Mouse (Mus musculus) MEL (cell line): ENCODE data around the gene Ank2. TPM values are rescaled to one million over a fixed set of nuclear protein-coding genes. Genes with fewer than 3 reads are reported as not detected.
A peak's percentile ranks its signal among the peaks of the same experiment; 100 is the strongest.

ENCODE experiments used
- DNase-seq: peaks from one replicate; pipeline ENCODE4 v3.0.0; 2011; ENCODE audit warnings: low read depth, low spot score
- H3K27ac ChIP-seq: 2 replicates; pipeline ENCODE4 v1.5.1; 2012; ENCODE audit warnings: low read depth, mild to moderate bottlenecking, control low read depth, low read length, moderate library complexity; ENCODE audit not compliant: control insufficient read depth
- H3K27me3 ChIP-seq, 2 experiments: fragments of 150-350 bp in 1 of 2; sonication (generic) in 1 of 2; 2 replicates each; pipeline ENCODE4 v1.6.1; 2012; ENCODE audit warnings: low read length in 2 of 2, mild to moderate bottlenecking in 2 of 2, improper control_type of control experiment in 1 of 2, moderate library complexity in 1 of 2; ENCODE audit not compliant: insufficient read depth in 2 of 2, control insufficient read depth in 1 of 2
- H3K36me3 ChIP-seq, 2 experiments: 2 replicates each; pipeline ENCODE4 v1.6.1; 2012 to 2014; ENCODE audit warnings: low read length in 2 of 2, improper control_type of control experiment in 1 of 2, inconsistent platforms in 1 of 2, mild to moderate bottlenecking in 1 of 2; ENCODE audit not compliant: insufficient read depth in 2 of 2, control insufficient read depth in 1 of 2
- H3K4me1 ChIP-seq, 2 experiments: fragments of 150-350 bp in 1 of 2; sonication (generic) in 1 of 2; 2 replicates each; pipeline ENCODE4 v1.6.1; 2012; ENCODE audit warnings: low read length in 2 of 2, improper control_type of control experiment in 1 of 2, mild to moderate bottlenecking in 1 of 2; ENCODE audit not compliant: insufficient read depth in 2 of 2, control insufficient read depth in 1 of 2
- H3K4me3 ChIP-seq, 2 experiments: fragments of 150-350 bp in 1 of 2; sonication (generic) in 1 of 2; 2 replicates each; pipeline ENCODE4 v1.5.1; 2012; ENCODE audit warnings: low read depth in 2 of 2, low read length in 2 of 2, mild to moderate bottlenecking in 2 of 2, moderate library complexity in 2 of 2, control low read depth in 1 of 2, improper control_type of control experiment in 1 of 2; ENCODE audit not compliant: control insufficient read depth in 1 of 2, insufficient read depth in 1 of 2
- H3K79me2 ChIP-seq: 2 replicates; pipeline ENCODE4 v1.6.1; 2012; ENCODE audit warnings: mild to moderate bottlenecking, low read length, moderate library complexity; ENCODE audit not compliant: control insufficient read depth, poor library complexity, insufficient read depth
- H3K9ac ChIP-seq: 2 replicates; pipeline ENCODE4 v1.6.1; 2012; ENCODE audit warnings: low read depth, mild to moderate bottlenecking, control low read depth, low read length, moderate library complexity; ENCODE audit not compliant: control insufficient read depth, poor library complexity, severe bottlenecking
- H3K9me3 ChIP-seq: fragments of 150-350 bp; sonication (generic); replicated peaks from 2 replicates; pipeline ENCODE4 v1.6.1; 2012; ENCODE audit warnings: mild to moderate bottlenecking, low read length, improper control_type of control experiment, moderate library complexity; ENCODE audit not compliant: insufficient read depth
- CHD1 ChIP-seq: IDR thresholded peaks from 2 replicates; pipeline ENCODE4 v1.6.1; 2012; ENCODE audit warnings: low read depth, mild to moderate bottlenecking, inconsistent platforms, low read length, improper control_type of control experiment
- E2F4 ChIP-seq: IDR thresholded peaks from 2 replicates; pipeline ENCODE4 v1.6.1; 2011; ENCODE audit warnings: low read depth, low read length, improper control_type of control experiment, borderline replicate concordance
- EP300 ChIP-seq, 2 experiments: IDR thresholded peaks; 2 replicates each; pipeline ENCODE4 v1.6.1; 2011; ENCODE audit warnings: improper control_type of control experiment in 2 of 2, low read length in 2 of 2, low read depth in 1 of 2, mild to moderate bottlenecking in 1 of 2
- ETS1 ChIP-seq: IDR thresholded peaks from 2 replicates; pipeline ENCODE4 v1.6.1; 2012; ENCODE audit warnings: low read depth, mild to moderate bottlenecking, inconsistent platforms, low read length, improper control_type of control experiment, moderate library complexity
- GABPA ChIP-seq: IDR thresholded peaks from 2 replicates; pipeline ENCODE4 v1.6.1; 2012; ENCODE audit warnings: low read depth, mild to moderate bottlenecking, inconsistent platforms, low read length, improper control_type of control experiment, moderate library complexity
- HCFC1 ChIP-seq: IDR thresholded peaks from 2 replicates; pipeline ENCODE4 v1.6.1; 2012; ENCODE audit warnings: low read depth, mild to moderate bottlenecking, inconsistent platforms, low read length, improper control_type of control experiment, moderate library complexity
- JUND ChIP-seq: IDR thresholded peaks from 2 replicates; pipeline ENCODE4 v1.6.1; 2011; ENCODE audit warnings: low read depth, mild to moderate bottlenecking, improper control_type of control experiment, low read length
- KAT2A ChIP-seq: conservative IDR thresholded peaks from 2 replicates; pipeline ENCODE4 v1.6.1; 2012; ENCODE audit warnings: low read depth, low read length, improper control_type of control experiment, inconsistent platforms
- MAFK ChIP-seq: IDR thresholded peaks from 2 replicates; pipeline ENCODE4 v1.6.1; 2011; ENCODE audit warnings: low read depth, mild to moderate bottlenecking, low read length, improper control_type of control experiment, borderline replicate concordance
- MYC ChIP-seq: IDR thresholded peaks from 2 replicates; pipeline ENCODE4 v1.6.1; 2011; ENCODE audit warnings: low read depth, mild to moderate bottlenecking, low read length, improper control_type of control experiment, moderate library complexity
- NELFE ChIP-seq: IDR thresholded peaks from 2 replicates; pipeline ENCODE4 v1.6.1; 2011; ENCODE audit warnings: low read depth, low read length, improper control_type of control experiment
- NRF1 ChIP-seq: IDR thresholded peaks from 2 replicates; pipeline ENCODE4 v1.6.1; 2014; ENCODE audit warnings: low read depth, mild to moderate bottlenecking, inconsistent platforms, low read length, improper control_type of control experiment, moderate library complexity; ENCODE audit not compliant: poor library complexity, insufficient read depth, severe bottlenecking
- POLR2A ChIP-seq, 2 experiments: IDR thresholded peaks; 2 replicates each; pipeline ENCODE4 v1.6.1; 2011 to 2012; ENCODE audit warnings: low read length in 2 of 2, mild to moderate bottlenecking in 2 of 2, control low read depth in 1 of 2, improper control_type of control experiment in 1 of 2, low read depth in 1 of 2, moderate library complexity in 1 of 2; ENCODE audit not compliant: control insufficient read depth in 1 of 2, insufficient read depth in 1 of 2, poor library complexity in 1 of 2
- POLR2AphosphoS5 ChIP-seq: IDR thresholded peaks from 2 replicates; pipeline ENCODE4 v1.6.1; 2012; ENCODE audit warnings: low read depth, borderline replicate concordance, mild to moderate bottlenecking, inconsistent platforms, low read length, moderate library complexity, mixed read lengths
- RAD21 ChIP-seq: IDR thresholded peaks from 2 replicates; pipeline ENCODE4 v1.6.1; 2011; ENCODE audit warnings: mild to moderate bottlenecking, low read depth, low read length, improper control_type of control experiment
- RCOR1 ChIP-seq: IDR thresholded peaks from 2 replicates; pipeline ENCODE4 v1.6.1; 2012; ENCODE audit warnings: low read depth, mild to moderate bottlenecking, inconsistent platforms, low read length, improper control_type of control experiment
- SIN3A ChIP-seq: IDR thresholded peaks from 2 replicates; pipeline ENCODE4 v1.6.1; 2012; ENCODE audit warnings: low read length, improper control_type of control experiment, inconsistent platforms
- TAL1 ChIP-seq: IDR thresholded peaks from 2 replicates; pipeline ENCODE4 v1.6.1; 2012; ENCODE audit warnings: mild to moderate bottlenecking, inconsistent platforms, low read length, moderate library complexity, mixed read lengths
- TBP ChIP-seq: IDR thresholded peaks from 2 replicates; pipeline ENCODE4 v1.8.0; 2011; ENCODE audit warnings: low read depth, low read length, improper control_type of control experiment
- TCF12 ChIP-seq: IDR thresholded peaks from 2 replicates; pipeline ENCODE4 v1.6.1; 2014; ENCODE audit warnings: low read depth, mild to moderate bottlenecking, inconsistent platforms, low read length, improper control_type of control experiment, moderate library complexity
- USF1 ChIP-seq: IDR thresholded peaks from 2 replicates; pipeline ENCODE4 v1.6.1; 2014; ENCODE audit warnings: low read depth, mild to moderate bottlenecking, inconsistent platforms, low read length, improper control_type of control experiment, moderate library complexity
- USF2 ChIP-seq, 2 experiments: IDR thresholded peaks; 2 replicates each; pipeline ENCODE4 v1.6.1; 2011 to 2012; ENCODE audit warnings: improper control_type of control experiment in 2 of 2, low read length in 2 of 2, borderline replicate concordance in 1 of 2, inconsistent platforms in 1 of 2, low read depth in 1 of 2, mild to moderate bottlenecking in 1 of 2; ENCODE audit not compliant: insufficient read depth in 1 of 2
- ZNF384 ChIP-seq: IDR thresholded peaks from 2 replicates; pipeline ENCODE4 v1.6.1; 2012; ENCODE audit warnings: low read depth, mild to moderate bottlenecking, inconsistent platforms, low read length, improper control_type of control experiment
- polyA plus RNA-seq, 2 experiments: library from polyadenylated mRNA; stranded (reverse) in 1 of 2; unstranded in 1 of 2; fragments of >175 nt in 1 of 2; fragments of >200 nt in 1 of 2; gene quantifications; 2 replicates each; pipeline versions ENCODE4 v1.2.1 to v1.2.4; 2012; ENCODE audit warnings: low replicate concordance in 2 of 2, low read depth in 1 of 2; ENCODE audit not compliant: insufficient read length in 2 of 2, insufficient read depth in 1 of 2, missing spikeins in 1 of 2
- total RNA-seq: library from RNA; depleted of rRNA; stranded (reverse); fragments of 300-350 nt; gene quantifications from 2 replicates; pipeline ENCODE4 v1.2.3, GENCODE M21; 2012

The Ank2 gene
- total and polyA plus RNA-seq, 3 experiments, result 2.7 to 4.5 TPM; not detected in 1

GRCm38 (mm10) chr3:127511786-127512746 lies 12.9 kb upstream of the Ank2 start:
- no peaks in the 10 kb centered on the region for H3K79me2 ChIP-seq
- H3K27ac ChIP-seq, result no peak overlapping the region
- no peaks in the 10 kb centered on the region for H3K27me3 ChIP-seq
- peaks cover 0 to 4% of the 10 kb centered on the region in 2 experiments; a peak in 2 of 4 replicates for H3K36me3 ChIP-seq
- no peak for DNase-seq
- H3K4me1 ChIP-seq, result peaks cover 4 to 9% of the 10 kb centered on the region in 2 experiments
- no peaks in the 10 kb centered on the region for H3K9me3 ChIP-seq
- TF ChIP-seq USF1, result no peak
- TF ChIP-seq CHD1, result no peak
- no peak for TF ChIP-seq GABPA
- no peak for TF ChIP-seq MYC
- TF ChIP-seq E2F4, result no peak
- H3K4me3 ChIP-seq, result no peak overlapping the region
- no peak overlapping the region for H3K9ac ChIP-seq

GRCm38 (mm10) chr3:127507878-127508783 lies 9.0 kb upstream of the Ank2 start:
- peak overlapping the region; percentile 20 to 25; a peak in 3 of 4 replicates for H3K4me3 ChIP-seq
- H3K9me3 ChIP-seq, result no peaks in the 10 kb centered on the region
- H3K9ac ChIP-seq, result no peak overlapping the region
- 0 out of 2 replicates have a peak overlapping the region, but pooled peaks have one; percentile 9 for H3K27ac ChIP-seq
- TF ChIP-seq MYC, result no peak
- TF ChIP-seq USF1, result no peak
- no peak for TF ChIP-seq NELFE
- no peak for TF ChIP-seq MAFK
- peak; percentile 84 for TF ChIP-seq TCF12
- TF ChIP-seq HCFC1, result no peak
- no peak for TF ChIP-seq SIN3A
- peak; percentile 44; the same call in 1 of the 2 replicates for TF ChIP-seq RCOR1
- peak; percentile 58 to 70 for TF ChIP-seq EP300 (IDR thresholded peaks at IDR 0.05; ENCODE audit: low read depth in 1 of 2, low read length in 2 of 2)
- TF ChIP-seq JUND, result no peak
- TF ChIP-seq ETS1, result peak; percentile 11; the same call in 1 of the 2 replicates
- no peak for TF ChIP-seq POLR2AphosphoS5
- peak; percentile 44 for TF ChIP-seq TAL1
- TF ChIP-seq RAD21, result no peak
- TF ChIP-seq NRF1, result no peak
- no peak for TF ChIP-seq KAT2A
- no peak for TF ChIP-seq E2F4
- TF ChIP-seq POLR2A (IDR thresholded peaks at IDR 0.05; ENCODE audit: control insufficient read depth in 1 of 2, insufficient read depth in 1 of 2, low read depth in 1 of 2, low read length in 2 of 2, poor library complexity in 1 of 2), result no peak
- no peak for TF ChIP-seq TBP
- TF ChIP-seq USF2 (IDR thresholded peaks at IDR 0.05; ENCODE audit: borderline replicate concordance in 1 of 2, insufficient read depth in 1 of 2, low read depth in 1 of 2, low read length in 2 of 2), result no peak
- TF ChIP-seq ZNF384, result no peak
- no peak for TF ChIP-seq CHD1
- peaks cover 4 to 9% of the 10 kb centered on the region in 2 experiments for H3K4me1 ChIP-seq
- peak; percentile 54 for DNase-seq
- no peaks in the 10 kb centered on the region for H3K79me2 ChIP-seq
- no peaks in the 10 kb centered on the region for H3K27me3 ChIP-seq
- H3K36me3 ChIP-seq, result peaks cover 0 to 4% of the 10 kb centered on the region in 2 experiments; a peak in 2 of 4 replicates
